29 mouse cellular contexts compared by ENCODE assay signal in the genomic region with DNA sequence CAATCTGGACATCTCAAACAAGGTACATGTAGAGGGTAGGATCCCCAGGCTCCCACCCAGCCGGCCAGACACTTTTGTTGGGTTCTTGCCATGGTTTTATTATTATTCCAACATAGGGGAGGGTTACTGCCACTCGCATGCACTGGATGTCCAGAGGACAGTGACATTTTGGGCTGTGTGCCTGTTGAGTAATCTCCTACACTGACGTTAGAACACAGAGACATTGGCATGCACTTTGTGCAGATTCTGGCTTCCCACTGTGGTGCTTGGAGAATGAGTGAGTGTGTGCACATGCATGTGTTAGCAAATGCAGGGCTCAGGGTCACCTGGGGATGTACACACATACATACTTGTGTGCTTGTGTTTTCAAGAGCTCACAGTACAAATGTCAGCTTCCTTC. TPM values are rescaled to one million over a fixed set of nuclear protein-coding genes. Genes with fewer than 3 reads are reported as not detected.
"Had no signal": no experiment of that assay in that cellular context is flagged by ENCODE, and none has a peak within 500 bp of the region (broad histone marks: within the 10 kb centered on the region; RNA-seq: fewer than 3 reads in every experiment).

No protein-coding gene starts in this region.

- H3K27ac ChIP-seq: intestine, embryonic 15.5 days; left cerebral cortex, adult 2 months; liver, embryonic 13.5 days had no signal

- H3K36me3 ChIP-seq: intestine, embryonic 15.5 days had no signal

- H3K9me3 ChIP-seq: intestine, embryonic 15.5 days; liver, embryonic 13.5 days had no signal

- H3K27me3 ChIP-seq: intestine, embryonic 15.5 days; liver, embryonic 13.5 days had no signal

- H3K4me2 ChIP-seq: intestine, embryonic 15.5 days; liver, embryonic 13.5 days; midbrain, embryonic 11.5 days had no signal

- DNase-seq: kidney, adult 18-20 months; kidney, adult 9 months; kidney, postnatal 14 days; kidney, postnatal 4 days; layer of hippocampus, postnatal 36 days; liver, embryonic 13.5 days; midbrain, embryonic 14.5 days; thymus, adult 18-20 months; thymus, postnatal 36 days had no signal

- ATAC-seq: intestine, embryonic 15.5 days had no signal

- H3K9ac ChIP-seq: intestine, embryonic 15.5 days; liver, embryonic 13.5 days had no signal

- H3K4me3 ChIP-seq: intestine, embryonic 15.5 days; left cerebral cortex, adult 2 months; liver, embryonic 13.5 days had no signal

RNA-seq across cellular contexts. Expression of a gene that starts 55.2 kb away (rescaled TPM):
- total RNA-seq: layer of hippocampus, adult 18-20 months; layer of hippocampus, postnatal 10 days; layer of hippocampus, postnatal 36 days; left cerebral cortex, adult 2 months; left cerebral cortex, postnatal 10 days; left cerebral cortex, postnatal 36 days; megakaryocyte-erythroid progenitor cell, adult 5-6 weeks; midbrain, postnatal 0 days had no signal
- polyA plus RNA-seq: intestine, embryonic 15.5 days; kidney, embryonic 16.5 days; limb, embryonic 11.5 days; limb, embryonic 14.5 days; liver, embryonic 13.5 days; liver, embryonic 16.5 days; midbrain, embryonic 11.5 days; midbrain, embryonic 14.5 days; midbrain, postnatal 0 days; neural tube, embryonic 11.5 days; neural tube, embryonic 14.5 days; small intestine, adult 2 months; spleen, adult 2 months; stomach, embryonic 16.5 days; testis, adult 2 months; urinary bladder, adult 2 months had no signal
